Mouse (Mus musculus) testis, adult 2 months (tissue): Measurements from ENCODE around the gene Snapc2.

Experiments used
- CTCF ChIP-seq: fragments of 200-500 bp; IDR thresholded peaks from 2 replicates; pipeline ENCODE4 v1.5.1; 2012; ENCODE audit warnings: low read depth, mild to moderate bottlenecking, inconsistent platforms, low read length, moderate library complexity; ENCODE audit not compliant: control insufficient read depth, insufficient read depth, insufficient replicate concordance
- POLR2A ChIP-seq: fragments of 200-500 bp; IDR thresholded peaks from 2 replicates; pipeline ENCODE4 v1.6.1; 2012; ENCODE audit warnings: low read depth, mild to moderate bottlenecking, inconsistent platforms, low read length, moderate library complexity; ENCODE audit not compliant: control insufficient read depth

DNA sequence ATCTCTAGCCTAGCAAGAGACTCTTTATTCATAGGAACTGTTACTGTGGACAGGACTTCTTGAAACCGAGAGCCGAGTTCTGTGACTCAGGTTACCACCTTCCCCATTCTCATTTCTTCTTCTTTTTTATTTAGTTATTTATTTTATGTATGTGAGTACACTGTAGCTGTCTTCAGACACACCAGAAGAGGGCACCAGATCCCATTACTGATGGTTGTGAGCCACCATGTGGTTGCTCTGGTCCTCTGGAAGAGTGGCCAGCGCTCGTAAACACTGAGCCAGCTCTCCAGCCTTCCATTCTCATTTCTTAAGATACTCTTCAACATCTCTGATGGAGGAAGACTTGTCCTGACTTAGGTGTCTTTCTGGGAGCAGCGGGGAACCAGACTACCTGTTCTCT is 39.9 kb downstream of the Snapc2 start:
- no peak for TF ChIP-seq CTCF
- no peak for TF ChIP-seq POLR2A
